Mouse (Mus musculus) C2C12 (cell line): ENCODE measurements at regions not wholly inside any gene's neighbourhood (a gene's known extent, or its start where the extent isn't known, plus 50 kb on each side); places are given as distances from the start of the nearest gene placed in this dataset.

Experiments used
- CEBPB ChIP-seq: IDR thresholded peaks from one replicate; pipeline ENCODE4 v1.6.1; 2011; ENCODE audit warnings: low read depth, mild to moderate bottlenecking, control low read depth, moderate library complexity
- CTCF ChIP-seq: IDR thresholded peaks from one replicate; pipeline ENCODE4 v1.5.1; 2011; ENCODE audit not compliant: control insufficient read depth, insufficient read depth, insufficient read length
- FOSL1 ChIP-seq: IDR thresholded peaks from one replicate; pipeline ENCODE4 v1.8.0; 2011; ENCODE audit warnings: mild to moderate bottlenecking, low read length; ENCODE audit not compliant: poor library complexity, insufficient read depth, severe bottlenecking
- MAX ChIP-seq: IDR thresholded peaks from one replicate; pipeline ENCODE4 v1.6.1; 2011; ENCODE audit warnings: mild to moderate bottlenecking, control low read depth
- MYOD1 ChIP-seq: IDR thresholded peaks from one replicate; pipeline ENCODE4 v1.6.1; 2011; ENCODE audit warnings: low read depth; ENCODE audit not compliant: control insufficient read depth, insufficient read length
- MYOG ChIP-seq: IDR thresholded peaks from one replicate; pipeline ENCODE4 v1.6.1; 2011; ENCODE audit not compliant: control insufficient read depth, insufficient read length; ENCODE audit errors: extremely low read depth
- USF1 ChIP-seq: IDR thresholded peaks from one replicate; pipeline ENCODE4 v1.6.1; 2011; ENCODE audit warnings: low read depth, mild to moderate bottlenecking, control low read depth, moderate library complexity

DNA sequence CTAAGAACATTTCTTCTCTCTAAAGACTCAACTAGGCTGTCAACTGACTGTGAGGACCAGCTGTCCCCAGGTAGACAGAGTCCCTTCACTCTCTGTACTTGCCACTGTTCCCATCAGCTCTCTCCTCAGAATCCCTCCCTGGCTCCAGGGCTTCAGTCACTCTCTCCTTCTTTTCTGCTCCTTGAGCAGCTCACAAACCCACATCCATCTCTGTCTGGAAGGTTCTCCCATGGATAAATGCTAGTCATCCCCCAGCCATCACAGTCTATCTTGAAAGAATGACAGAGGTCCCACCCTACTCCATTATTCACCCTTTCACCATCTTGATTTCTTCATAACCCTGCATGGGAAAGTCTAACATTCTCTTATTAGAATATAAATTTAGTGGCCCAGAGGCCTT, 218.0 kb upstream of the Zfp637 start:
- TF ChIP-seq CTCF, result no peak
- TF ChIP-seq USF1, result no peak
- no peak for TF ChIP-seq MAX
- no peak for TF ChIP-seq MYOD1
- no peak for TF ChIP-seq MYOG
- TF ChIP-seq FOSL1, result no peak
- TF ChIP-seq CEBPB, result no peak
